Mouse (Mus musculus) bone marrow, adult 2 months (tissue): Measurements from ENCODE around the gene Lad1.
A peak's percentile ranks its signal among the peaks of the same experiment; 100 is the strongest.

Experiments used
- CTCF ChIP-seq: fragments of 200-500 bp; IDR thresholded peaks from 2 replicates; pipeline ENCODE4 v1.5.1; 2011; ENCODE audit warnings: low read length, control low read depth; ENCODE audit not compliant: control insufficient read depth, insufficient read depth
- POLR2A ChIP-seq: fragments of 200-500 bp; IDR thresholded peaks from 2 replicates; pipeline ENCODE4 v1.6.1; 2011; ENCODE audit warnings: low read depth, mild to moderate bottlenecking, control low read depth, low read length, borderline replicate concordance; ENCODE audit not compliant: control insufficient read depth

DNA sequence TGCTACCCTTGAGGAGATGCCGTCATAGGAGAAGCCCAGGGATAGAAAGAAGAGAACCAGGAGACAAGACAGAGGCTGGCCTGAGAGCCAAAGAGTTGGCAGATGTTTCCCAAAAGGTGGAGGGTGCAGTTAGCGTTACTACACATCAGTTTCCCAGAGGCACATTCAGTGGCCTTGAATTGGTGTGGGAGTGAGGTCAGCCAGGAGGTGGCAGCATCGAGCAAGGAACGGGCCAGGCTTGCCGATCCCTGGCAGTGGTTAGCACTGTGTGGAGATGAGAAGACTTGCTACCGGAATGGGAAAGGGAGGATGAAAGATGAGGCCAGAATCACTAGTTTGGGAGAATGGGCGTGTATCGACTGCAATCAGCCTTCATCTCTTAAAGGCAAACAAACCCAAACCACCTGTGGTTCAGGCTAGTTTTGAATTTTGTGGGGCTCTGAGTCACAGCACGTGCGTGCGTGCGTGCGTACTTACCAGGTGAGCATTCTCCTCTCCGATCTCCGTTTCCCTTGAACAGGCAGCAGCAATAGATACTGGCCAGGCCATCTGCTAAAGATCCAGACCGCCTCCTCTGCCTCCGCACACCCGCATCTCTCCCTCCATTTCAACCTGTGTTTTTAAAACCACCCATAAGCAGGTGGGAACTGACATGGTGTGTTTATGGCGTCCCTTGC lies 47.3 kb downstream of the Lad1 start:
- TF ChIP-seq CTCF (peak; percentile 97), POLR2A (no peak)
